Mouse (Mus musculus) bone marrow macrophage, adult 2 months (primary cell): ENCODE results near the gene Foxp4.

ENCODE experiments used
- CTCF ChIP-seq: IDR thresholded peaks from 2 replicates; pipeline ENCODE4 v1.5.1; 2012; ENCODE audit warnings: low read depth, mild to moderate bottlenecking, low read length, moderate library complexity
- POLR2A ChIP-seq: IDR thresholded peaks from 2 replicates; pipeline ENCODE4 v1.6.1; 2012; ENCODE audit warnings: mild to moderate bottlenecking, low read depth, low read length, borderline replicate concordance

DNA sequence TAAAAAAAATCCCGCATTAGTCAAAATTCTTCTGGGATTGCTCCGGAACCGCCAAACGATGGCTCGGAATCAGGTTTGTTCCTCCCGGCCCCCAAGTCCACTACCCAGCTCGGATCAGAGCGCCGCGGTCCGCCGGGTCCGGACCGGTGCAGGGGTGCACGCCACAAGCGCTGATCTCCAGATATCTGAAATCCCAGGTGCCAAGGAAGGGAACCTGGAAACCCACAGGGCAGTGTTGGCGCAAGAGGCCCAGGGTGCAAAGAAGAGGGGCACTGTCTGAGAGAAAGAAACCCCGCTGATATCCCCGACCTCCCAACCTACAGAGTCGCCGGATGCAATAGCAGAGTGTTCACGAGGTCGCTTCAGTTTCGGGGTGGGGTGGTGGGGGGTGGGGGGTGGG, 1.9 kb downstream of the Foxp4 start:
- no peak for TF ChIP-seq CTCF
- no peak for TF ChIP-seq POLR2A
